Mouse (Mus musculus) embryonic stem cell, embryonic (primary cell): ENCODE data around the gene Shbg.

Experiments
- CTCF ChIA-PET, 4 experiments: fragments of 300-600 bp in 2 of 4; fragments of 350-600 bp in 2 of 4; sonication (Branson Sonifier 250); formaldehyde crosslinking; loops; one replicate each; lab custom pipeline; 2022; ENCODE audit warnings: inconsistent platforms in 2 of 4; lab: Charles Lee
- POLR2A ChIA-PET, 4 experiments: fragments of 300-600 bp in 2 of 4; fragments of 350-600 bp in 2 of 4; sonication (Branson Sonifier 250); formaldehyde crosslinking; loops; one replicate each; lab custom pipeline; 2022; ENCODE audit warnings: antibody characterized with exemption in 4 of 4, inconsistent platforms in 1 of 4; lab: Charles Lee

Shbg gene

GRCm38 (mm10) chr11:69655264-69656064 lies 37.8 kb upstream of the Shbg start, which contains the start of gene Sox15:
Gene Sox15, plus strand, starts transcription at chr11:69655314.
- ChIA-PET CTCF (interaction anchor here (0.5 to 6.0 kb wide), 51 partner anchors 8 to 753 kb away, joined by 3 to 111 read pairs (median 6); partner anchors contain the start of genes Cd68 (in 2 of the 4), Fxr2 (in 2 of the 4), Senp3 (in 2 of the 4) and Atp1b2 (in 1 of the 4)), POLR2A (interaction anchor here (0.5 to 17.2 kb wide), 90 partner anchors 9 to 582 kb away, joined by 3 to 592 read pairs (median 5); partner anchors contain the start of genes Cd68 (in 4 of the 4), Fxr2 (in 4 of the 4), Senp3 (in 4 of the 4) and Eif4a1 (in 3 of the 4))

GRCm38 (mm10) chr11:69654760-69655159 lies 37.1 kb upstream of the Shbg start:
- ChIA-PET CTCF (interaction anchor here (0.5 to 6.0 kb wide), 45 partner anchors 11 to 752 kb away, joined by 3 to 111 read pairs (median 6); partner anchors contain the start of genes Cd68 (in 2 of the 4), Fxr2 (in 2 of the 4), Senp3 (in 2 of the 4) and Atp1b2 (in 1 of the 4)), POLR2A (interaction anchor here (0.6 to 17.2 kb wide), 80 partner anchors 9 to 581 kb away, joined by 3 to 592 read pairs (median 5); partner anchors contain the start of genes Cd68 (in 4 of the 4), Fxr2 (in 4 of the 4), Senp3 (in 4 of the 4) and Eif4a1 (in 3 of the 4))

GRCm38 (mm10) chr11:69653399-69653798 lies 35.7 kb upstream of the Shbg start:
- ChIA-PET POLR2A (interaction anchor here (0.7 to 17.2 kb wide), 29 partner anchors 9 to 456 kb away, joined by 3 to 592 read pairs (median 11); partner anchors contain the start of genes Cd68 (in 3 of the 4), Mpdu1 (in 3 of the 4), Eif4a1 (in 2 of the 4) and Fxr2 (in 2 of the 4)), CTCF (interaction anchor here in 1 of 4 experiments (0.9 to 6.0 kb wide), 3 partner anchors 9 to 63 kb away, joined by 3 to 111 read pairs (median 33); partner anchors contain the start of genes Fxr2 and Mpdu1)

GRCm38 (mm10) chr11:69645860-69646259 lies 28.2 kb upstream of the Shbg start:
- ChIA-PET CTCF (interaction anchor here in 1 of 4 experiments (0.6 kb wide), 1 partner anchor 54 kb away, joined by 10 read pairs; no protein-coding TSS in a partner anchor), POLR2A (interaction anchor here in 3 of 4 experiments (0.6 to 20.2 kb wide), 13 partner anchors 9 to 155 kb away, joined by 3 to 223 read pairs (median 5); partner anchors contain the start of genes Sox15 (in 3 of the 3), Fxr2 (in 2 of the 3), Cd68 (in 1 of the 3) and Mpdu1 (in 1 of the 3))

GRCm38 (mm10) chr11:69635471-69635870 lies 17.8 kb upstream of the Shbg start:
- ChIA-PET CTCF (interaction anchor here in 1 of 4 experiments (0.7 kb wide), 1 partner anchor 203 kb away, joined by 7 read pairs; the partner anchor contains the start of gene Tmem256), POLR2A (interaction anchor here in 3 of 4 experiments (0.5 to 20.2 kb wide), 10 partner anchors 16 to 140 kb away, joined by 3 to 223 read pairs (median 4); partner anchors contain the start of genes Mpdu1 (in 2 of the 3), Cd68 (in 1 of the 3), Eif4a1 (in 1 of the 3) and Sox15 (in 1 of the 3))

- CTCF ChIA-PET, result interaction anchor here (0.5 to 3.1 kb wide), 57 partner anchors 8 to 728 kb away, joined by 3 to 33 read pairs (median 4); partner anchors contain the start of genes Mpdu1 (in 2 of the 4), Sat2 (in 2 of the 4), Sox15 (in 2 of the 4) and 2810408A11Rik (in 1 of the 4)
- POLR2A ChIA-PET, result interaction anchor here (0.5 to 20.2 kb wide), 98 partner anchors 8 to 604 kb away, joined by 3 to 223 read pairs (median 4); partner anchors contain the start of genes Sox15 (in 4 of the 4), Trp53 (in 4 of the 4), Cd68 (in 3 of the 4) and Mpdu1 (in 3 of the 4)
These were observed 15.6 kb upstream of the Shbg start for GRCm38 (mm10) chr11:69633128-69633866.

GRCm38 (mm10) chr11:69632284-69633089 lies 14.8 kb upstream of the Shbg start, which contains the start of gene Fxr2:
Gene Fxr2, plus strand, starts transcription at chr11:69632990.
- CTCF ChIA-PET, result interaction anchor here (0.5 to 3.1 kb wide), 60 partner anchors 8 to 728 kb away, joined by 3 to 33 read pairs (median 4); partner anchors contain the start of genes Mpdu1 (in 2 of the 4), Sat2 (in 2 of the 4), Sox15 (in 2 of the 4) and 2810408A11Rik (in 1 of the 4)
- POLR2A ChIA-PET, result interaction anchor here (0.5 to 20.2 kb wide), 94 partner anchors 8 to 605 kb away, joined by 3 to 223 read pairs (median 4); partner anchors contain the start of genes Sox15 (in 4 of the 4), Trp53 (in 4 of the 4), Cd68 (in 3 of the 4) and Mpdu1 (in 3 of the 4)

GRCm38 (mm10) chr11:69629802-69630201 lies 12.1 kb upstream of the Shbg start:
- ChIA-PET POLR2A (interaction anchor here (0.5 to 20.2 kb wide), 33 partner anchors 8 to 260 kb away, joined by 3 to 223 read pairs (median 4); partner anchors contain the start of genes Sat2 (in 2 of the 4), Sox15 (in 2 of the 4), Trp53 (in 2 of the 4) and Wrap53 (in 2 of the 4)), CTCF (interaction anchor here (0.6 to 2.2 kb wide), 28 partner anchors 8 to 319 kb away, joined by 3 to 31 read pairs (median 3); partner anchors contain the start of genes Sox15 (in 2 of the 4), Trp53 (in 2 of the 4), Wrap53 (in 2 of the 4) and Cntrob (in 1 of the 4))

- CTCF ChIA-PET, result interaction anchor here (0.5 to 1.3 kb wide), 68 partner anchors 8 to 442 kb away, joined by 3 to 17 read pairs (median 4); partner anchors contain the start of genes Sox15 (in 3 of the 4), Trp53 (in 3 of the 4), Wrap53 (in 3 of the 4) and Mpdu1 (in 2 of the 4)
- POLR2A ChIA-PET, result interaction anchor here in 3 of 4 experiments (0.6 to 1.3 kb wide), 24 partner anchors 12 to 272 kb away, joined by 3 to 11 read pairs (median 3); partner anchors contain the start of genes Atp1b2 (in 2 of the 3), 2810408A11Rik (in 1 of the 3), Neurl4 (in 1 of the 3) and Sox15 (in 1 of the 3)
These were observed 10.6 kb upstream of the Shbg start for GRCm38 (mm10) chr11:69628286-69628685.

- ChIA-PET POLR2A (interaction anchor here in 3 of 4 experiments (0.5 to 1.3 kb wide), 11 partner anchors 9 to 771 kb away, joined by 3 to 5 read pairs (median 3); partner anchors contain the start of gene Fxr2 (in 1 of the 3)), CTCF (interaction anchor here (0.6 to 1.0 kb wide), 7 partner anchors 9 to 324 kb away, joined by 3 to 4 read pairs (median 3); partner anchors contain the start of genes Fxr2 (in 1 of the 4) and Sox15 (in 1 of the 4))
These were observed 6.6 kb upstream of the Shbg start for GRCm38 (mm10) chr11:69624339-69624738.

- ChIA-PET CTCF (no interaction called here), POLR2A (interaction anchor here in 1 of 4 experiments (2.0 kb wide), 1 partner anchor 18 kb away, joined by 6 read pairs; the partner anchor contains the start of gene Atp1b2)
These were observed 5.3 kb upstream of the Shbg start for GRCm38 (mm10) chr11:69623006-69623405.

- ChIA-PET CTCF (interaction anchor here (0.5 to 1.5 kb wide), 13 partner anchors 7 to 312 kb away, joined by 3 to 7 read pairs (median 4); partner anchors contain the start of genes Trp53 (in 2 of the 4), Wrap53 (in 2 of the 4) and Fxr2 (in 1 of the 4)), POLR2A (interaction anchor here in 3 of 4 experiments (0.6 to 2.4 kb wide), 31 partner anchors 8 to 1104 kb away, joined by 3 to 12 read pairs (median 4); partner anchors contain the start of genes Trp53 (in 3 of the 3), Wrap53 (in 3 of the 3), Atp1b2 (in 2 of the 3) and Sox15 (in 2 of the 3))
These were observed 4.7 kb upstream of the Shbg start for GRCm38 (mm10) chr11:69622406-69622805.

- CTCF ChIA-PET, result interaction anchor here (0.5 to 1.5 kb wide), 21 partner anchors 8 to 885 kb away, joined by 3 to 10 read pairs (median 4); partner anchors contain the start of genes Fxr2 (in 2 of the 4), Trp53 (in 2 of the 4) and Wrap53 (in 2 of the 4)
- POLR2A ChIA-PET, result interaction anchor here in 3 of 4 experiments (0.6 to 2.4 kb wide), 42 partner anchors 8 to 1105 kb away, joined by 3 to 12 read pairs (median 4); partner anchors contain the start of genes Atp1b2 (in 3 of the 3), Trp53 (in 3 of the 3), Wrap53 (in 3 of the 3) and Senp3 (in 2 of the 3)
These were observed 4.0 kb upstream of the Shbg start, which contains the start of gene Sat2 for GRCm38 (mm10) chr11:69621571-69622268. Gene Sat2, plus strand, starts transcription at chr11:69622024.
